Mouse (Mus musculus): ENCODE data around the gene Psg16.

GRCm38 (mm10) chr7:17091280-17091679, 17.4 kb downstream of the Psg16 start:
- TF ChIP-seq TAL1 (IDR thresholded peaks at IDR 0.05; ENCODE audit: low read length) (no peak), GATA1 (IDR thresholded peaks at IDR 0.05; ENCODE audit: low read length) (no peak)
